Mouse (Mus musculus) heart, adult 11 months (tissue): ENCODE measurements around the gene Jazf1.

Source experiments
- DNase-seq: peaks from one replicate; pipeline ENCODE4 v3.0.0; 2022

The Jazf1 gene

DNA sequence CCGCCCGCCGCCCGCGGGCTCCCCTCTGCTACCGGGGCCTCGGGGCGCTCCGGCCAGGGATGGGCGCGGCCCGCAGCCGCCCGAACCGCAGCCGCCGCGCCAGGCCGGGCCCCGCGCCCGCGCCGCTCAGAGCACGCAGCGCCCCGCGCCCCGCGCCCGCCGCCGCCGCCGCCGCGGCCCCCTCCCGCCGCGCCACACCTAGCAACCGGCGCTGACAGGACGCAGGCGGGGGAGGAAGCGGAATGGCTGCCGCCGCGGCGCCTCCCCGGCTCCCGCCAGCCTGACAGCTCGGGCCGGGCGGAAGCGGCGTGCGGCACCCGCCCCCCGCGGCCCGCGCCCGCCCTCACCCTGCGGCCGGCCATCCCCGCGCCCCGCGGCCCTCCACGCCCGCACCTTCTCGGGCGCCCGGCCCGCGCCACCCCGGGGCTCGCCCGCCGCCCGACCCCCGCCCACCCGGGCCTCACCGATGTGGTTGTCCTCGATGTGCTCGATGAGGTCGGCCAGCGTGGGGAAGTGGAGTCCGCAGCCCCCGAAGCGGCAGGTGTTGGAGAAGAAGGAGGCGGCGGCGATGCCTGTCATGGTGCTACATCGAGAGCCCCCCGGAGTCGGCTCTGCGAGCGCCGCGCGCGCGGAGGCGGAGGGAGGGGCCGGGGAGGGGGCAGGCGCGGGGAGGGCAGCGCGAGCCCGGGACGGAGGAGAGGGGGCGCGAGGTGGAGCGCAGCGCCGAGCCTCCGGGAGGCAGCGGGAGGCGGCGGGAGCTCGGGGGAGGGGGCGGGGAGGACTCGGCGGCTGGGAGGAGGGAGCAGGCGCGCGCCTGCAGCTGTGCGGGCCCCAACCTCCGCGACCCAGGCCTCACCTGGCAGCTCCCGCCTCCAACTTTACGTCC, at the start of gene Jazf1:
Gene Jazf1, minus strand, starts transcription at position 643 of the 886 bp plus-strand sequence.
- DNase-seq: peak; percentile 97

DNA sequence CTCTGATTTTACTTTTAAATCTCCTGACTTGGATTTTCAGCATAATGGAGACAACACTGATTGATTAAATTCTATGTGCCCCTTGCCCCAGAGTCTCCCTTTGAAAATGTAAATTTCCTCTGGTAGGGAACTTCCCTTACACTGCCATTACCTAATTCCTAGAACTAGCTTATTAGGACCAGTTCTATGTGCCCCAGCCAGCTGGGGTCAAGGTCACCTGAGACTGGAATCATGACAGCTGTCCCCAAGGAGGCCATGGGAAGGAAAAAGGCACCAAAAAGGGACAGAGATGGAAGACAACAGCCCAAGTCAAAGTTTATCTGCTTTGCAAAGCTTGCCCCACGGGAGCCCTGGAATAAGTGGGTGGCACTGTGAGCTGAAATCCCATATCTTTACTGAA, 49.4 kb upstream of the Jazf1 start:
- DNase-seq: peak; percentile 53

DNA sequence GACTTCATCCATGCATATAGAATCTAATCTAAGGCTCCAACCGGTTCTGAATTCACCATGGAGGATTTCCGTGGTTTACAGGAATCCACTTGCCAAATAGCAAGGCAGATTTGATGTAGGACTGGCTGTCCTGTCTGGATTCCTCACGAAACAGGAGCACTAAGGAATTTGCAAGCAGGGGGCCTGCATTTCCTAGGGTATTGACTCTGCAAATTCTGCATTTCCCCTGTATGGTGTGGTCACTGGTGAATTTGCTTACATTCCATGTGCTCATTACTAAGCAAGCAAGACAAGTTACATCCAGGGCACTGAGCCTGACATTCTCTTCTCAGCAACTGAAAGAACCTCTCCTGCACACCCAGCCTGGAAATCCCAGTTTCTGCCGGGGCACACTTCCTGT, 18.4 kb upstream of the Jazf1 start:
- DNase-seq: no peak

DNA sequence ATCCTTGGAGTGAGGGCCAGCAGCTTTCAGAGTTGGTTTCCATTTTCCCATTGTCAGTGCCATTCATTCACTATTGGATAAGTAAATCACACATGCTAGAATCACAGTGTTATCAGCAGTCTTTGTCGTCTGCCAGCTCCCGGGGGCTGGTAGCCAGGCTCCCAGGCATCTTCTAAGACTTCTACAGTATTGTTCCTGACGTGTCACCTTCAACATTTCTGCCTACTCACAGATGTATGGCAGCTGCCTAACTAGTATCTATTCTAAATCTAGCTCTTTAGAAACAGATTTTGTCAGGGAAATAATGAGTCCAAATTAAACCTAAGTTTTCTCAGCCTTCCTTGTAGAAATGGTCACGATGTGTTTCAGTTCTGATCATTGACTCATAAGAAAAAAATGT, 12.8 kb upstream of the Jazf1 start:
- DNase-seq: no peak

DNA sequence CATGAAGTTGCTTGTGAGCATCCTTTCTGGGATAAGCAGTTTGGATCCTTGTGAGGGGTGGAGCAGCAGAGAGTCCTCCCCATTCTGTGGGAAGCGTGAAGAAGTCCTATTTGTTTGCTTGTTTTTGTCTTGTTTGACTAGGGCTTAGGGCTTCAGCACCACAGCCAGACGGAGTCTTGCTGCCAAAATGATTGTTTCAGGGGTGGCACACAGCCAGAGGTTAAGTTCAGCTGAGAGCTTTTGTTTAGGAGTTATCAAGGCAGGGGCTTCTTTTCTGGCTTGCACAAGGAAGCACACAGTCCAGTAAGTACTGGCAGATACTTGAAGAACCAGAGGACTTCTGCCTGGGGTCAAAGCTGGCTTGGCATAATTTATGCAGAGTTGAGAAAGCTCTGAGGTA, 10.2 kb upstream of the Jazf1 start:
- DNase-seq: peak; percentile 90

DNA sequence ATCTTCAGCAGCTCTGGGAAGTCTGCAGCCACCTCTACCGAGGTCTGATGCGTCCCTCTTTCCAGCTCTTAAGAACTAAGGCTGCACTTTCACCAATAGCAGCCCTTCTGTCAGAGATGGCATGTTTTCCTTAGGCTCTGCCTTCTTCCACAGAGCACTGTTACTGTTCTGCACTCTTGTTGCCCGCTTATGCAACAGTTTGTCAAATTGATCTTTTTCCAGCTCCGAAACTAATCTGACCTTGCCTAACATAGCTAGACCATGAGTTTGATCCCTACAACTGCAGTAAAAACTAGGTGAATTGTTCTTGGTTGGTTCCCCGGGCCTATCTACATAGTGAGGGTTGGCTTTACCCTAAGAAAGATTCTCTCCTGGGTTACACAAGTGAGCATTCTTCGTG, 3.3 kb upstream of the Jazf1 start:
- no peak for DNase-seq

DNA sequence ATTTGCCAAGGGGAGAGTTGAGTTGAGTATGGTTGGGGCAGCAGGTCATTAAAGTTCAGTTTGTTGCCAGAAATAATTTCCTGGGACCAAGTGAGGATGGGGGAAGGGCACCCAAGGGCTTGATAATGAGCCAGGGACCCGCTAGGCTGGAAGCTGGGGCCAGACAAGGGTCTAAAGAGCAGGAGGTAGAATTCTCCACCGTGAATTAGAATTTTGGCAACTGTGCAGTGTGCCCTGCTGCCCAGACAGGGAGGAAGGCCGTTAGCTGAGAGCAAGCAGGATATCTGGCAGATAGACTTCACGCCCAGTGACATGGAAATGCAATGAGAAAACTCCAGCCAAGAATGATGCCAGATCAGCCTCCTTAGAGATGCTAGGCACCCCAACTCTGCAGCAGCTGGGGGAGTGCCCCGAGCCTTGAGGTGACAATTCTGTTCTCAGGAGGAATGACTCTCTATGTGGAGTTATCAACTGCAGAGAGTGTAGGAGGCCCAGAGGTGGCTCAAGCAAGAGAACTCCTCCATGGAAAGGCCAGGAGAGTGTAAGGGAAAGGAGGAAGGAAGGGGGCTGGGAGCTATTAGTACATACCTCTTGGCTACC, 1.6 kb upstream of the Jazf1 start:
- DNase-seq: peak; percentile 84

DNA sequence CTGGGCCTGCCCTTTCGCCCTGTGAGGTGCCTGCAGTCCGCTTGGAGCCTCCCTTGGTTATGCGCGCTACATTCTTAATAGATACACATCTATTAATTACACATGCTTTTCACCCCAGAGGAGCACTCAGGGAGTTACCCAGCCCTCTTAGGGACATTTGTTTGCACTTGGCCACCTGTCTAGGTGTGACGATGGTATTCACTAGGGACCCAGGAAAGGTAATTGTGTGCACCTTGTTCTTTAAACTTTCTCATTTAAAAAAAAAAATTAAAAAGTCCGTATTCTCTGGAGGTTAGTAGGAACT, 396 bp upstream of the Jazf1 start:
- DNase-seq: no peak

DNA sequence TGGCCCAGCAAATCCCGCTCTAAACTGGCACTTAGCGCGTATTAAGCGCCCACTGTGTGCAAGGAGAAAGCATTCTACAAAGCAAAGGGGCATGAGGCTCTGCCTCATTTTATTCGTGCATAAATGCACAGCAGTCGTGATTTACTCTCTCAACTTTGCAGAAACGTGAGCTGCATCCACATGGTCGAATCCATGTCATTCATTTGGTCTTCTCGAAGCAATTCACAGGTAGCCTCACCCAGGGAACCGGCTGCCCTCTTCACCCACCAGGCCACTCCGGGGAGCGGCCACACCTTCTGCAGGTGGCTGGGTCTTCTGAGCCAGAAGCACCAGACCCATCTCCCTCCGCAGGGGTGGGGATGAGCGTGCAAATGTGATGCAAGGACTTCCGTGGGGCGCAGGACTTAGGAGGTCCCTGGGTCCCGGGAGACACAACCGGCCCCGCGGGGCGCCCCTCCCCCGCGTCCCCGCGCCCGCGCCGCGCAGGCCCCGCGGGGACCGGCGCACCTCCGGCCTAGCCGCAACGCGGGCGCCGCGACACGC, 914 bp downstream of the Jazf1 start:
- peak; percentile 93 for DNase-seq

DNA sequence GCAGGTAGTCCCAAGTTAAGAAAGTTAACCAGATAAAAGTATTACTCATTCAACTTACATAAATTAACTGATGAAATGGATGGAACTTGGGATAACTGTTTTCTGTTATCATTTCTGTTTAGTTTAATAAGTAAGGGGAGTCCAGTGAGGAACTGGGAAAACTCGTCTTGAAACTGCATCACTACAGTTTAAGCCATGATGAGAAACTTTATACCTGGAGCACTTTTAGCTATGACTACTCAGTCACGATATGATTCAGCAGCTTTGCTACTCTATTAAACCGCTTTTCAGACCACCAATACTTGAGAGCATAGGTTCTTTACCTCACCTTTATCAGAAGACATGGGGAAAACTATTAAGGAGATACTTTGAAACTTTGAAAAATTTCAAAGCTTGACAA, 1.5 kb downstream of the Jazf1 start:
- DNase-seq: no peak

DNA sequence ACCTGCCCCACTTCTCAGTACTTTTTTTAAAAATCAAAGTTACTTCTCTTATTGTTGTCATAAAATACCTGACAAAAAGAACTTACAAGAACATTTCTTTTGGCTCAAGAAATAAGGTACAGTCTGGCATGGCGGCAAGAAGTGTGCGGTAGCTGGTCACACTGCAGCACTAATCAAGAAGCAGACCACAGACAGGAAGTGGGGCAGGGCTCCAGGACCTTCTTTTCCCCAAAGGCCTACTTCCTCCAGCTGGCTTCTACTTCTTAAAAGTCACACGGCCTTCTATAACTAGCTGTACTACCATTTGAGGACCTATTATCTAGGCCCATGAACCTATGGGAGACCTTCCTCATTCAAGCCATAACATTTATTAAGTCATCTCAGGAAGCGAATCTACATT, 4.4 kb downstream of the Jazf1 start:
- peak; percentile 87 for DNase-seq

DNA sequence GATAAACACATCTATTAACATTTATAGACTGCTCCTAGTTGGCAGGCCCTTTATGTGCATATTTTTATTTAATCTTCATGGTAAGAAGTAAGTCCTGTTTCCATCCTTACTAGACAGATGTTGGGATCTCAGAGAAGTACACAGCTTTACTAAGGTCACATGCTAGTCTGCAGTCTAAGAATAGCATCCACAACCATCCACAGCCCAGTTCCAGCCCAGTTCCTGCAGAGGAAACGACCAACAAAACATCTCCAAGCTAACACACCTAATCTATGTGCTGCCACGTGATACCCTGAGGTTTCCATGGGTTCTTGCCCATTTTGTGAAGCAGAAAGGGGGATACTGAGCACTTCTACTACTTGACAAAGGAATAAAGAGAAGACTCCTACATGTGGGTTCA, 13.5 kb downstream of the Jazf1 start:
- DNase-seq: peak; percentile 77

DNA sequence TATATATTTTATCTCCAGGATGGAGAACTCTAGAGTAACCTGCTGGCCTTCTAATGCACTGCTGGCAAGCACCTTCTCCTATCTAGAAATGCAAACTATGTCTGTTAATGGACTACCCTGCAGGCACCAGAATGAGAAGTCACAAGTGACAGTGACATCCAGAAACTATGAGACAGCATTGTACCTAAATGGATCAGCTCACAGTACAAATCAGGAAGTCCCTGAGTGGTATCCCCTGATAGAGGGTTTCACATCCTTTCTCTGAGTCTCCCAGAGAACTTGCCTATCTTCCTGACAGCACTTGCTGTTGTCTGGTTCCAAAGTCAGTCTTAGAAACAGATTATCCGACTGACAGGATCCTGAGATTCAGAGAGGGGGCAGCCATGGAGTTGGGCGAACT, 22.9 kb downstream of the Jazf1 start:
- no peak for DNase-seq

DNA sequence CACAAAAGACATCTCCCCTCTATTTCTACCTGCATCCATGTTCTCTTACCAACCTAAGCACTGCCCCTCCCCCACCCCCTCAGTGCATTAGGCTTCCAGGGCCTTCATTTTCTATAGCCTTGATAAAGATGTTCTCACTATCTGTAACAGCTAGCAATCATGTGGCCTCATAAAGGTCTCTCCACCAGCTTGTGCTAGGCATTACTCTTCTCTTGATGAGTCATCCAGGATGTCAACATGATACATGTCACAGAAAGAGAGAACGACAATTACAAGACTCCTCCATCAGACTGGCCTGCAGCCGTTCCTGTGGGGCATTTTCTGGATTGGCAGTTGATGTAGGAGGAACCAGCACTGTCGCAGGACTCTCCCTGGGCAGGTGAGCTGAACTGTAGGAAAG, 30.3 kb downstream of the Jazf1 start:
- DNase-seq: peak; percentile 59

DNA sequence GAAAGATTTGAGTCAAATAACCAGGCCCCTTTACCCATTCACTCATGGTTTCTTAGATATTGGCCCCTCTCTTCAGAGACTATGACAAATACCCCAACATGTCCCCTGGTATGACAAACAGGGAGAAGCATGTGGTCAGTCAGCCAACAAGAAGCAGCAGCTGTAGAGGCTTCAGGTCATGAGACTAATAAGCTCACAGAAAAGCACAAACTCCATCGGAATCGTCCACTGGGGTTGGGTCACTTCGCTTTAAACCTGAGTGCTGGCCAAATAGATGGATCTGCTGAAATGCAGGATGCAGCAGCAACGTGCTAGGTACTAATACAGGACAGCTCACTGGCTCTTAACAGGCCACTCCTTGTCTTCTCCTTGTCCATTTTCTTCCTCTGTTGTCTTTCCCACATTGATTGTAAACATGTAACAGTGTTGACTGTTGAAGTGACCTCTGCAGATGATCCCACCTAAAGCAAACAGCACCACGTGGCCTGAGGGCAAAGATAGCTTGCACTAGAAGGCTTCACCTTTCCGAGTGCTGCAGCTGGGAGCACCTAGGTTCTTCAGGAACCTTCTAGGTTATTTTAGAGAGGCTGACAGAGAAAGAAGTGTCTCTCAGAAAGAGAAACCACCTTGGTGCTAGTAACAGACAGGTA, 33.9 kb downstream of the Jazf1 start:
- peak; percentile 60 for DNase-seq

DNA sequence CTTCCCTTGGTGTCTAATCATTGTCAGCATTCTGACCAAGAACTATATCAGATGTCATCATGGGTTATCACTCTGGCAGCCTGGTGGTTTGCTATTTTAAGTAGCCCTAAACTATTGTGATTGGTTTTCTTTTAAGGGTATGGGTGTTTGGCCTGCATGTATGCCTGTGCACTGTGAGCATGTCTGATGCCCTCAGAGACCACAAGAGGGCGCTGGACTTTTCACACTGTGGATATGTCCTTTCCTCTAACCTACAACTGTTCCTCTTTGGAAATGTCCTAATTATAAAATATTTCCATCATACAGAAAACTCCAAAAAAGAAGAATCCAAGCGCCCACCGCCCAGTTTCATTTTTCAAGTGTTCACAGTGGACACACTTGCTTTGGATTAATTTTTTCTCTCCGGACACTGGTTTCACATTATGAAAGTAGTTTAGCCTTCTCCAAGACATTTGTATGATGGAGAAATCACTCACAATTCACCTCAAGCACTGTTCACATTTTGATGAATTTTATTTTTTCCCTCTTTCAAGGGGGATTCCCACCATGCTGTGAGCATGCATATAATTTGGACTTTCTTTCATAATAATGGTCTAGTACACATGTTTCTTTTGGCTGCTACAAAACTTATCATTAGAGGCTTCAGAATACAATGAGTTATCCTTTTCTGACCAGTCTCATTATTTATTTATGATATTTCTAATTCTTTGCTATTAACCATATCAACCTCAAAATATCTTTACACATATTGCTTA, 35.5 kb downstream of the Jazf1 start:
- no peak for DNase-seq

DNA sequence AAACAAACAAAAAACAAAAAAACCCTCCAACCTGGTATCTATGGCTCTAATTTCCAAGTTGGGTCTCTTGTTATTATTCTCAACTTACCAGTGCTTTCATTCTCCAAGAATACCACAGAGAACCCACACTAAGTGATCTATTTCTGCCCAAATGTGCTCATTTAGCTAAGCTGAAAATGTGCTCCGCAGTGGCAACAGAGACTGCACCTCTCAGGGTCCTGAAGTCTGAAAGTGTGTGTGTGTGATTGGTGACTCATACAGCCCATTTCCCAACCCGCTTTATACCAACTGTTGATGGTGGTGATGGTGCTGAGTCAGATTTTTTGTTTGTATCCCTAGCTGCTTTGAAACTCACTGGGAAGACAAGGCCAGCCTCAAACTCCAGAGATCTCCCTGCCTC, 46.4 kb downstream of the Jazf1 start:
- peak; percentile 42 for DNase-seq

DNA sequence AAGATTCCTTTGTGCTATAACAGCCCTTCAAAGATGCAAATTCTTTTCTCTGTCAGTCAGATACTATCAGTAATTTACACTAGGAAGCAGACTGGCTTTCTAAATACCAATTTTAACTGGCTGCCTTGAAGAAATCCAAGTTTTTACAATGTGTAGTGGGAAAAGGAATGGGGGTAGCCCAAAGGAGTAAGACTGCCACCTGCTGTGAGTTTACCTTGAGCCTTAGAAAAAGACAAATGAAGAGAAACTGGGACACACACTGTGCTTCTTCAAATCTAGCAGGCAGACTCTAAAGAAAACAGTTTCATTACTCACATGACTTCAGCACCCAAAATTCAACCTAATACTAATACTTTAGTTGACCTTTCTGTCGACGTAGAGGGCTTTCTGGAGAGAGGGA, 47.4 kb downstream of the Jazf1 start:
- DNase-seq: no peak

DNA sequence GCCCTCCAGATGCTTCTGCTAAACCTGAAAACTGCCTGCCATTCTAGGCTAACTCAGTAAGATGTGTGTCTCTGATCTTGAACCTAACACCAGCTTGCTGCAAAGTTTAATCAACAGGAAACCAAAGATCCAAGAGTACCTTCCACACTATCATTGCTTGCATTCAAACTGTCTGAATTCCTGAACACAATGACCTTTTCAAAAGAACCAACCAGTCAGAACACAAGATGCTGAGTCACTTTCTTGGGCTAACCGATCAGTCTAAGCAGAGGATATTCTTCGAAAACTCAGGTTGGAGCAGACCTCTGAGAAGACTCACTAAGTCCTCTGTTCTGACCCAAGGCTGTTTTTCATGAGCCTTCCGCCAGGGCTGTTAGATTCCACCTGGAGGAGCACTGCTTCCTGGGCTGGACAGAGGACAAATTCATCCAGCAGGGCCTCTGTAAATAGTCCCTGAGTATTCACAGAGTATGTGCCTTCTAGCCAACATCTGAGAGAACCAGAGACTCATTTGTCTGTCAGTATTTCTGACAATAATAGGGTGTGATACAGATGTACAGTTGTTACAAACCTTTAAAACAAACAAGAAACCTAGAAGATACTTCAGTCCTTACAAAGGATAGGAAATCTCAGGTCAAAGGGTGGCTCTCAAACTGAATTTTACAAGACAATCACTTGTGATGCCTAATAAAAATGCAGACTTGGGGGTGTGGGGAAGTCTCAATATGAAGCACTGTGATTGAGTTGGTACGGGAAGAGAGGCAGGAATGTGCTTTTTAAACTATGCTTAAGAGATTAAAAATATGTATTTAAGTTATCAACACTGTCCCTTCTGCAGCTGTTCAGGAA, 50.9 kb downstream of the Jazf1 start:
- peak; percentile 79 for DNase-seq

DNA sequence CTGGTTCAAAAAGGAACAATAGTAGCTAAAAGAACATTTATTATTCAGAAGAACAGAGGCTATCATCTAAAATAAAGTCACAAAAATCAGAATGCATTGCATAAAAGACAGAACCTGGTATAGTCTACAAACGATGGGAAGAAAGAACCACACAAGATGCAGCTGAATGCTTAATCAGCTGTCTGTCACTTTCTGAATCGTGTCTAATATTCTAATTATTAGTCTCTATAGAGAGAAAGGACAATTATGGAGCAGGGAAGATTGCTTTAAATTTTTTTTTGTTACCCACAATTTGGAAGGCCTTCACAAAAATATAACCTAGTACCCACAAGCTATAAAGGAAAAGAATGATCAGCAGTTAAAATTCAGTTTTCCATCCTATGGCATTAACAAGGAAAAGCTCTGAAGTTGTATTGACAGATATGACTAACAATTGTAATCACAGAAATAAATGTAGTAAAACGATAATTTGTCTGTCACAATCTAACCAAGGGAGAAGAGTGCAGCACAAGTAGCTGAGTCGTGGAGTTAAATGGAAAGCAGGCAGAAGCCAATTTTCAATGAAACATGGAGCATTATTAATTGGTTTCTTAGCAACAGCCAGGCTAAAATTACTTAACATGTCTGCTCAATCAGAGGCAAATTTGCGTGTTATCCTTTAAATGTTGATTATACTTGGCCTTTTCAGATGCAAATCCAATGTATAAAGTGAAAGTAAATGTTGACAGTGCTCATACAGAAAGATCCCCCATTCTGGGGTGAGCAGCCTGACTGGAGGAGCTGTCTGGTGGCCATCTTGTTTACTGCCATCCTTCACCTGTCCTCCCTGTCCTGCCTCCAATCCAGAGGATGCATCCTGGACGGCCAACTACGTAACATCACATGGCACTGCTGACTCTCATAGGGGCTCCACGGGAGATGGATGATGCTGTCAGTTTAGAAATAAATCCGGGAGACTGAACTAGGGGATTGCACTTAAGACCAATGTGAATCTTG, 53.7 kb downstream of the Jazf1 start:
- peak; percentile 85 for DNase-seq

DNA sequence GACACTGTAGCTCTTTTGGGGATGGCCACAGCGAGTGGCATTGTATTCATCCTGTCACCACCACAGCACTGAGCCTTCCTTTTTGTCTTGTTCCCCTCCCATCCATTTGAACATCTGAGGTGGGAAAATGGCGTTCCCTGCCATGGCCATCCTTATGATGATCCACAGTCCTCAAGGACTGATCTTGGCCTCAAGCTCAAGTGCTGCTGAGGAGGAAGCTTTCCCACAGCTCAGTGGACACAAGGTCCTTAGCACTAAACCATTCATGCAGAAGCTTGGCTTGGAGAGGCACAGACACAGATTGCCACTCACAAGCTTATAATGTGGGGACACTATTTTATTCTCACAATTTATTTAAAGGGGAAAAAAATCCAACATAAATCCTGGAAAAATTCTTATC, 58.1 kb downstream of the Jazf1 start:
- peak; percentile 73 for DNase-seq
